Mouse (Mus musculus) gastrocnemius, postnatal 25 days (tissue): Measurements from ENCODE around the gene Elovl7. TPM values are rescaled to one million over a fixed set of nuclear protein-coding genes. Genes with fewer than 3 reads are reported as not detected.

Experiments used
- DNase-seq: peaks from one replicate; pipeline ENCODE4 v3.0.0; 2022
- total RNA-seq, 2 experiments: library from RNA; stranded (reverse); gene quantifications; 1 replicate in 1 of 2; 2 replicates in 1 of 2; pipeline ENCODE4 v1.2.3; 2021

The Elovl7 gene
- total RNA-seq, 2 experiments from 2014 or later: 0.36 to 0.78 TPM

DNA sequence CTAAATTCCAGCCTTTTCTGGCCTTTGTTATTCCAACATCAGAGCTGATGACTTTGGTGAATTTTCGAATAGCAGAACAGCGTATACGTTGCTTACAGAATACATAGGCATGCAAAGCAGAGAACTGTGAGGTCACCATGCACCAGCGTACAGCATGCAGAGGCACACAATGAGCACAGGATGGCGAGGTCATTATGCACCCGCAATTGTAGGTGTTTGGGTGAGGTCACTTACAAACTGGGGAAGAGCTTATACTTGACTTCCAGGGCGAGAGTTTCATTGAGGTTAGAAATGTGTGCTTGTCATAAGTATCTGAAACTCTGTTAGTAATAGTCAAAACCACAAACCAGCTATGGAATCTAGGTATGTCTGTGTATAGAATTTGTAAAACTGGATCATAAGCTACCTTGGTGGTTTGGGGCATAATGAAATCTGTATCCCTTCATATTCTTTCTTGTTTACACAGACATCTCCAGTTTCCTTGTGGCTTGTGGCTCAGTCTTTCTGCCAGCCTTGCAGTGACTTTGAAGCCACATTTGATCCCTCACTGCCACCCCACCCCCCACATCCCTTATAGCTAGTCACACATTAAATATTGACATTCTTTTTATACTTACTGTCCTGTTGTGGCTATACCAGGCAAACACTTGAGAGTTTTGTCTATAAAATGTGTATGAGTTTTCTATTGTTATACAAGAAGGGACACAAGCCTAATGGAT lies 88.9 kb downstream of the Elovl7 start:
- no peak for DNase-seq

DNA sequence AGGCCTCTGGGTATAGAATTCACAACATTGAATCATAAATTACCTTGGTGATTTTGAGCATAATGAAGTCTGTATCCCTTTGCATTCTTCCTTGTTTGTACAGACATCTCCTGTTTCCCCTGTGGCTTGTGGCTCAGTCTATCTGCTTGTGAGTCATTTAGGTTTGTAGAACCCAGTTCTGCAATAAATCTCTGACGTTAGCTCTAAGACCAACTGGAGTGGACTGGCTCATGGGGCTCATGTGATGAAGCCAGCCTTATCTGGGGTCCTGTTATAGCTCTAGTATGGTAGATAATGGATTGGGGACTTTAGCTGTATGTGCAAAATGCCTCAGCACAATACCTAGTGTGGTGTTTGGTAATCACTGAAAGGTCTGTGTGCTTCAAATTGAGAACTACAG lies 89.6 kb downstream of the Elovl7 start:
- no peak for DNase-seq

DNA sequence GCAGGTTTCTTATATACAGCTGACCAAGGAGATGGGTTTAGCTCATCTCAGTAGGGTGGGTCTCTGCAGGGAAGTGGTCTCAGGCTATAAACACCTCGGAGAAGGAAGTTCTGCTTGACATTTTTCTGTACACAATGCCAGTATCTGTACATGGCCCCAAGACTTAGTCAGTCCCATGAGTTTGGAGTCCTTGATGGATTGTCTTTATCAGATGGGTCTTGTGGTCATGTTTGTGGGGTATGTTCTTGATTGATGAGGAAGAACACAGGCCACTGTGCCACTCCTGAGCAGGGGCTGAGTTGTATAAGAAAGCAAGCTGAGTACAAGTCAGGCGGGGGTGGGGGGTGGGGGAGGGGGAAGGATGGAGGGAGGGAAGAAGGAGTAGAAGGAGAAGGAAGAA lies 90.5 kb downstream of the Elovl7 start:
- DNase-seq: no peak

DNA sequence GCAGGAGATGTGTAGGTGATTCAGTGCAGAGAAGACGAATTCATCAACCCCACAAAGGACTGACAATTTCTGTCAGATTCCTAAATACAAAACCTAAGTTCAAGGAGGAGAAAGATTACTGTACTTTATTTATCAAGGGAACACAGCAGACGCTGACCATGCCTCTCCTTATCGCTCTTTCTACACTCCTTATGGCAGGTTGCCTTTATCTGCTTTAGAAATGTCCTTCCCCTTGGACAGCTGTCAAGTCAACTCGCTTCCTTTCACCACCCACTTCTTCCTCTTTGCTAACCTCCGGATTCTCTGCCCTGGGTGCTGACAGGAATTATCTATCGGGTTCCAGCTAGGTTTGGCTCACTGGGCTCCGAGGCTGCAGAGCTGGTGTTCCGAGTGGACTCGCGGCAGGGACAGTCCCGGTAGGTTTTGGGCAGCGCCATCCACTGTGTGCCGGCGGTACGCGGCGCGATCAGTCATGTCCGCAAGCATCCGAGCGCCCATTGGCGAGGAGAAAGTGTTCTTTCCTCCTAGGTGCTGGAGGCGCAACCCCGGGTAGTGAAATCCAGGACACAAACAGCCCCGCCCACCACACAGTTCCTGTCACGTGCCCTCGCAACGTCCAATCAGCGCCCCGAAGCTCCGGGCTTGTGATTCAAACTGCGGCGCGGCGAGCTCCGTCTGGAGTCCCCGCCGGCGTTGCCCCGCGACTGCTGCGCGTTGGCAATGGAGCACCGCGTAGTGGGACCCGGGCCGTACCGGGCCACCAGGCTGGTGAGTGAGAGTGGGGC lies 101.7 kb downstream of the Elovl7 start, which contains the start of gene Depdc1b:
Depdc1b (plus strand) TSS at position 631 of the 785 bp plus-strand sequence.
- DNase-seq: peak; percentile 92

DNA sequence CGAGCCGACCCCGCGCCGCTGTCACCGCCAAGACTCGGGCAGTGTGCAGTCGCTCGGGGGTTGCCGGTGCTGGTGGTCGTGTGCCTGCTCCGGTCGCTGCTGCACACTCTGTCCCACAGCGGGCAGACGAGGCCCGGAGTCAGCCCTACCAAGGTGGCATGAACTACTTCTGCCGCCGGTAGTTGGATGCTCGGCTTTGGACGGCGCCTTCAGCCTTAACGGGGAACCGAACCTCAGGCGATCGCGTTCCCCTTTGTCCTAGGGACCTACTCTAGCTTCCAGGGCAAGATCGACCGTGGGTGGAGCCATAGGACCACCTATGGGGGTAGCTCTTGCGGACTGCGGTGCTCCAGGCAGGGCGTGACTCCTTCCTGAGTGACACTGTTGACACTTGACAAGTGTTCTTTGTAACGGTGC lies 102.3 kb downstream of the Elovl7 start:
- no peak for DNase-seq

DNA sequence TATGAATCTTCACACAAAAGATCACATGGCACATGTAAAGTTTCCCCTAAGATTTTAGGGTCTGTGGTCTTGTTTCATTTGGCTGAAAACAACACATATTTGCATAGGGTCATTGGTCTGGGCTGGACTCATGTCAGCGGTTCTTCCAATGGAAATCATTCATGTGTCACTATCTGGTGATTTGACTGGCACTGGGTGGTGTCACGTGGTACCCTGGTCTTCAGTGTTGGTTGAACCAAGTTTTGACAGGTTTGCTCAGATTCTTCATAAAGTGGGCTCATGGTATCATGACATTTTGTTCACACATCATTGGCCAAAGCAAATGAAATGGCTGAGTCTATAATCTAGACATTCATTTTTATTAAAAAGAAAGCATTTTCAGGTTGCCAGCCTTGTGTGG lies 103.2 kb downstream of the Elovl7 start:
- DNase-seq: no peak

DNA sequence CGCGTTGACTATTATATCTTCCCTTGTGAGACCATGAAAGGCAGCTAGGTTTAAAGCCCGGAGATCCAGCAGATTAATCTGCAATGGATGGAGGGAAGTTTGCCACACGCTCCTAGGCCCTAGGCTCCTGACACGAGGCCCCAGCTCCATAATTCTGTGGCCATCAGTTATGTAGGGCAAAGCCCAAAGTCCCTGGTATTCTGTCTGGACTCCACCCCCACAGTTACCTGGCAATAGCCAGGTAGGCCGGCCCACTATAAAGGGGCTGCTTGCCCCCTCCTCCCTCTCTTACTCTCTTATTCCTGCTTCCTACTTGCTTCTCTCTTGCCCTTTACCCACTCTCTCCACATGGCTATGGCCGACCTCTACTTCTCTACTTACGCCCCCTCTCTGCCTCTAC lies 104.8 kb downstream of the Elovl7 start:
- DNase-seq: no peak

DNA sequence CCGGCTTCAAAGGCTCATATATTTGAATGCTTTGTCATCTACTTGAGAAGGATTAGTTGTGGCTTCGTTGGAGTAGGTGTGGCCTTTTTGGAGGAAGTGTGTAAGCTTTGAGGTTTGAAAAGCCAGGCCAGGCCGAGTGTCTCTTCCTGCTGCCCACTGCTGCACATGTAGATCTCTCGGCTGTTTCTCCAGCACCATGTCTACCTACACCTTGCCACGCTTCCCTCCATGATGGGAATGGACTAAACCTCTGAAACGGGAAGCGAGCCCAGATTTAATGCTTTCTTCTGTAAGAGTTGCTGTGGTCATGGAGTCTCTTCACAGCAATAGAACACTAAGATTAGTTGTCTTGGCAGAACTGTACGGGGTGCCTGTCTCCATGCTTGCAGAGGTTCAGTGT lies 106.0 kb downstream of the Elovl7 start:
- no peak for DNase-seq

DNA sequence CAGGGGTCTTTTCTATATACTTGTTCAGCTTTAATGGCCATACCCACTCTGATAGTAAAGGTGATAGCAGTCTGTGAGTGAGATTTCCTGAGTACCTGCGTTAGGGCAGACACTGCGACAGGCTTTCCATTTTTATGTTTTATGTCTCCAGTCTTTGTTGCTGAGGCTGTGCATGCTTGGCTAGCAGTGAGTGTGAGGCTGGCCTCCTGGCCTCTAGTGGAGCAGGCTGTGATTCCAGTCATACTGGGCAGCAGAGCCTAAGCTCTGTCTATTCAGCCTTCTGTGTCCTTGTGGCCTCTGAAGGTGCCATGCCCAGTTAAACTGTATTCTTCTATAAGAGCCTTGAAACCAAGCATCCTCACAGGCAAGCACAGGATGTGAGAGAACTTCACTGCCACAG lies 108.3 kb downstream of the Elovl7 start:
- no peak for DNase-seq

DNA sequence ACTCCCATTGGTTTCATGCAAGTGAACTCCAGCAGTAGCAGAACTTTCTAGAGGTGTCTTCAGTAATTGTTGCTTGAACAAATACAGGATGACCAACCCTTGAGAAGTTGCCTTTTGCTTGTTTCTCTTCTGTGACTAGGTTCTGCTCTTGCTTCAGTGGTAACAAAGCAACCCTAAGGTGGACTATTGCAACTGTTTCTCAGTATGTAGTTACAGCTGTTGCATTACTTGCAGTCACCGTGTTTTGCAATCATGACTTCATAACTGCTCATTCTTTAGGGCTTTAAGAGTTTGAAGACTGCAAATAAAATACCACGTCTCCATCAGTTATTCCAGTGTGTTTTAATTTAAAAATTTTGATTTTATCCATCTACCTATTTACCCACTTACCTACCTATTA lies 109.1 kb downstream of the Elovl7 start:
- no peak for DNase-seq

DNA sequence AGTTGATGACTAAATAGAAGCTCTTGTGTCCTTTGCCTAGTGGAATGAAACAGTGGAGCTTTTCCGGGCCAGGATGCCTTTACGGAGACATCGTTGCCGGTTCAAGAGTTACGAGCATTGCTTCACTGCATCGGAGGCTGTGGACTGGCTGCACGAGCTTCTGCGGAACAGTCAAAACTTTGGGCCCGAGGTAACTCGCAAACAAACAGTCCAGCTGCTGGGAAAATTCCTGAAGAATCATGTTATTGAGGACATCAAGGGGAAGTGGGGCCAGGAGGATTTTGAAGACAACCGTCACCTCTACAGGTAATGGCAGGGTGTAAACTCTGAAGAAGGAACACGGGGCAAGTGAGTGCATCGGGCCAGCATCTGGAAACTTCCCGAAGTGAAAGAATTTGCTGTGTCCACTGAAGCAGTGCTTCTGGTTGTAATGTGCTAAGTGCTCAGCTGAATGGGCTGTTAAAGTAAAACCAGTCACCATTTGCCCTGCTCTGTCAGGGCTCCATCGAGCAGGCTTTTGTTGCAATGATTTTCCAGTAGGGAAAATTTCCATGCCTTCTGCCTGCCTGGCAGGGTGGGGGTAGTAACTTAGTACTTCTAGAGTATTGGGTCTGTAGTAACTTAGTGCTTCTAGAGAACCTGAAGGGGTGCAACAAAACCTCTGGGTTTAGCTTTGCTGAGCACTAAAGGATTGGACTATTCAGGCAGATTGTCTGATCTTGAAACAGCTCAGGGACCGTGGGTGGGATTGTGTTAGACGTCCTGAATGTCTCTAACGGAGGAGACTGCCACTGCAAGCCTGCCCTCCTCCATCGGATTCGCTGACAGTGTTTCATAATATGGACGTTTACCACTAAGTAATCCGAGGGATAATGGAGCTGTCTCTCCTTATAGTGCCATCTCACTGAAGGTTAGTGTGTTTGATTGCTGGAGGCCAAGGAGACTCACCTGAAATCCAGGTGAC lies 109.9 kb downstream of the Elovl7 start:
- no peak for DNase-seq

DNA sequence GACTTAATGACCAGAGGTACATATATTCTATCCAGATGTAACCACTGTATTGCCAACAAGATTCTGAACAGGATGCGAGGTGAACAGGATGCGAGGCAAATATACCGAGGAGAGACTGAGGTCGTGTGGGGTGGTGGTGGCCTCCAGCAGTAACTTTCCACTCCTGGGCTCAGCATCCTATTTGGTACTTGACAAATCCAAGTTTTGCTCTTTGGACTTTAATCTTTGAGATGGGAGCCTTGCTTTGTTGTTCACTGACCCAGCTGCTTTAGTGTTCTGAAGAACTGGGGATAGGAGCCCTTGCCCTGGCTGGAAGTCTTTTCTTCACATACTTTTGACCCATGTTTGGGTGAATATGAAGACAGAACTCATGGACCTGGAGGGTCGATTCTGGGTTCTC lies 111.7 kb downstream of the Elovl7 start:
- DNase-seq: no peak

DNA sequence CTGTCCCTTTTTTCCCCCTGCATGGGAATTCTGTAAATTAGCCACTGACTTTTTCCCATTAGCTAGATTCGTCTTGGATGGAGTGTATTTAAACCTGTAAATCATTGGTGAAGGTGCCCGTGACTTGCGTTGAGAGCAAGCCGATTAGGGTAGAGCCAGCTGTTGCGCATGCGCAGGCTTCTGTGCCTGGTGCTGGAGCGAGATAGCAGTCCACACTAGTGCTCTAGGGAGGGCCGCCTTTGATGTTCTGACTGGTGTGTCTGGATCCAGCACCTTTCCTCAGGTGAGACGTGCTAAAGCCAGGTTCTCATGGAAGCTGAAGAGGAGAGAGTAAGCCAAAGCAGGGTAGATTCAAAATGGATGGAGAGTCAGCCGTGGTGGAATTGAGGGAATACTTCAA lies 112.1 kb downstream of the Elovl7 start:
- no peak for DNase-seq

DNA sequence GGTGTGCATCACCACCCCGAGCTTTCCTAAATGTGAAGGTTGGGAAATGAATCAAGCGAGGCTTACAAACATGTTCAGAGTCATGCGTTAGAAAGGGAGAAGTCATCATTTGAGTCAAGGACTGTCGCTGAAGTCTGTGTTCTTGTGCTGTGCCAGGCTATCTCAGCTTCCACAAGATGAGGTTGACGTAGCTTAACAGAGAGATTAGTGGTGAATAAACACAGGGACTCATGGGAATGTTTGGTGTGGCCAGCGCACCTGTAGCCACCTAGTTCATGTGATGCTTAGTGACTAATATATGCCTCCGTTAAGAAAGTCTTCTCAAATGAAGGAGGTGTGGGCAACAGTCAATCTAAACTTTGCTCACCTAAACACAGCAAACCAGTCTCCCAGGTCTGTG lies 112.8 kb downstream of the Elovl7 start:
- no peak for DNase-seq

DNA sequence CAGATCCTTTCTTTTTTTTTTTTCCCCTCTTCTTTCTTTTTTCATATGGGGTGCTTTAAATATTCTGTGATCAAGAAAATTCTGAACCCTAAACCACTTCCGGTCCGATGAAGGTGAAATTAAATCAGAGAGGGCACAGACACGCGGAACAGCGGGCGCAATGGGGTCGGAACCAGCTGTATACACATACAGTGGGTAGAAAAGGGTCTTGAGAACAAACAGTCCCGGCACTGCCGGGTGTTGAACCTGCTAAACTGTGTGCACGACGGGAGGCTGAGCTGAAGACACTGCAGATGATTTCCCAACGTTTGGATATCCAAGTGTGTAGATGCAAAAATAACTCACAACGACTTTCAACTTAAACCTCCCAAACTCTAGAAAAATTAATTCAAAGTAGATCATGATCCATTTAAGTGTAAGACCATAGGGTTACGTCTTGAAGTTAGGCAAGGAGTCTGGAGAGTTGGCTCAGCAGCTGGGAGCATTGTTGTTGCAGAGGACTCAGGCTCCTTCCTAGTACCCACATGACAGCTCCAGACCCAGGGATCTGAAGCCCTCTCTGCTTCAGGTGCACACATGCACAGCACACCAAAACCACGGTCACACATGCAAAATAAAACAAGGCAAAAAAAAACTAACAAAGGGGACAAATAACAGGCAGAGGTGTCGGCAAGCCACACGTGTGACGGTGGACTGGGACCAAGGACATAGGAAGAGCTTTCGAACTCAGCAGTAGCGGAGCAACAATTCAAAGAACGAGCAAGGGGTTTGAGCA lies 114.4 kb downstream of the Elovl7 start:
- no peak for DNase-seq

DNA sequence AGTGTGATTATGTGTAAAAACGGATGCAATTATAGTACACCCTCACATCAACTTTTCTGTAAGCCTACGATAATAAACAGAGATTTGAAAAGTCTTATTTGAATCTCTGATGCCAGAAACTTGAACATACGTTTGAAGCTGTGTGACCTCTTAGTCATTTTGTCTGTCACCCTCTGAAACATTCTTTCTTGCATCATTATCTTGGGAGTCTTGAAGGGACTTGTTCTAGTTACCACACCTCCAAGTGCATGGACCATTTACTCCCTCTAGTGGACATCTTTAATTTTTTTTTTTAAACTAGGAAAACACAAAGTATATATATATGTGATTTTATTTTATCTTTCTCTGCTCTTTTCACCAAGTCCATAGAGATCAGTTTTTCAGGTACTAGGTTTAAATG lies 115.5 kb downstream of the Elovl7 start:
- no peak for DNase-seq

Other genes starting within 250 kb of the Elovl7 start
- 10 to 100 TPM; 14.2 to 15.9 TPM for gene Smim15, start 170.0 kb upstream of the Elovl7 start, total RNA-seq
- 10 to 100 TPM; 12.6 to 13.6 TPM for gene Ndufaf2, start 55.8 kb upstream of the Elovl7 start, total RNA-seq
- gene Ercc8, start 55.7 kb upstream of the Elovl7 start, total RNA-seq: 1 to 10 TPM; 5.9 to 7.3 TPM
- under 1 TPM in 1 of 2 experiments, not detected in 1; 0.35 TPM for gene Depdc1b, start 101.9 kb downstream of the Elovl7 start, total RNA-seq
- 100 to 1,000 TPM; 153 to 164 TPM for gene Pde4d, start 235.5 kb downstream of the Elovl7 start, total RNA-seq